Mouse (Mus musculus) CH12.LX (cell line): ENCODE measurements around the gene Dlg2.

Source experiments
- MAX ChIP-seq: IDR thresholded peaks from 2 replicates; pipeline ENCODE4 v1.6.1; 2011; ENCODE audit warnings: low read length, improper control_type of control experiment
- PAX5 ChIP-seq: IDR thresholded peaks from 2 replicates; pipeline ENCODE4 v1.6.1; 2012; ENCODE audit warnings: low read length, inconsistent platforms, mixed read lengths

DNA sequence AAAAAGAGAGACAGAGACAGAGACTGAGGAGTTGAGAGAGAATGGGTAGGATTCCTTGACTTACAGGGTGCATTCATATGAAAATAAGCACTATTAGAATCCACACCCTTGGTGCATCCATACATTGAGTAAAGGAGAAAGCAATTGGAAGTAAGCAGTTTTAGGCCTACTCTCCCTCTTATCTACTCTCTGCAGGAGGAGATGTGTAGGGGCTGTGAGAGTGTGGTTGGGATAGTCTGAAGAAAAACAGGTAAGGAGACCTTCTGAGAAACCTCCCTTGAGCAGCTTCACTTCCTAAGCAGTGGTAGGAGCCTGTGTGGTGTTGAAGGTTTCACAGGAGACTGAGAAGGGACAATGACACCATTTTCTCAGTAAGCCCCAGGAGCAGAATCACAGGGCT lies 868.6 kb downstream of the Dlg2 start:
- TF ChIP-seq MAX (no peak), PAX5 (no peak)
